Mouse (Mus musculus): Measurements from ENCODE around the gene Cux1. TPM values are rescaled to one million over a fixed set of nuclear protein-coding genes. Genes with fewer than 3 reads are reported as not detected.

Gene Cux1
- polyA plus RNA-seq, 1 experiment, result 54.0 TPM

GRCm38 (mm10) chr5:136210549-136210948 is 356.7 kb downstream of the Cux1 start:
- no peak for DNase-seq (ENCODE audit: low read depth)

GRCm38 (mm10) chr5:136201832-136202231 is 365.5 kb downstream of the Cux1 start:
- DNase-seq (ENCODE audit: low read depth), result no peak

- no peak for DNase-seq (ENCODE audit: low read depth)
Measured at GRCm38 (mm10) chr5:136199526-136199925, 367.8 kb downstream of the Cux1 start.

GRCm38 (mm10) chr5:136198474-136199391 is 368.6 kb downstream of the Cux1 start, which contains the start of gene Prkrip1:
TSS of gene Prkrip1 (minus strand) at chr5:136198963.
- no peak for DNase-seq (ENCODE audit: low read depth)

Other genes with a start within 250 kb of the Cux1 start
- gene Myl10, start 125.7 kb upstream of the Cux1 start, polyA plus RNA-seq (2012; rRNA removed), result 0.38 and 0.43 TPM in 2 replicates